Mouse (Mus musculus): Measurements from ENCODE around the gene Zbtb9. TPM values are rescaled to one million over a fixed set of nuclear protein-coding genes. Genes with fewer than 3 reads are reported as not detected.

Zbtb9 gene
- polyA plus RNA-seq (2012; rRNA removed; ENCODE audit: low replicate concordance): 11.9 and 20.7 TPM in 2 replicates

DNA sequence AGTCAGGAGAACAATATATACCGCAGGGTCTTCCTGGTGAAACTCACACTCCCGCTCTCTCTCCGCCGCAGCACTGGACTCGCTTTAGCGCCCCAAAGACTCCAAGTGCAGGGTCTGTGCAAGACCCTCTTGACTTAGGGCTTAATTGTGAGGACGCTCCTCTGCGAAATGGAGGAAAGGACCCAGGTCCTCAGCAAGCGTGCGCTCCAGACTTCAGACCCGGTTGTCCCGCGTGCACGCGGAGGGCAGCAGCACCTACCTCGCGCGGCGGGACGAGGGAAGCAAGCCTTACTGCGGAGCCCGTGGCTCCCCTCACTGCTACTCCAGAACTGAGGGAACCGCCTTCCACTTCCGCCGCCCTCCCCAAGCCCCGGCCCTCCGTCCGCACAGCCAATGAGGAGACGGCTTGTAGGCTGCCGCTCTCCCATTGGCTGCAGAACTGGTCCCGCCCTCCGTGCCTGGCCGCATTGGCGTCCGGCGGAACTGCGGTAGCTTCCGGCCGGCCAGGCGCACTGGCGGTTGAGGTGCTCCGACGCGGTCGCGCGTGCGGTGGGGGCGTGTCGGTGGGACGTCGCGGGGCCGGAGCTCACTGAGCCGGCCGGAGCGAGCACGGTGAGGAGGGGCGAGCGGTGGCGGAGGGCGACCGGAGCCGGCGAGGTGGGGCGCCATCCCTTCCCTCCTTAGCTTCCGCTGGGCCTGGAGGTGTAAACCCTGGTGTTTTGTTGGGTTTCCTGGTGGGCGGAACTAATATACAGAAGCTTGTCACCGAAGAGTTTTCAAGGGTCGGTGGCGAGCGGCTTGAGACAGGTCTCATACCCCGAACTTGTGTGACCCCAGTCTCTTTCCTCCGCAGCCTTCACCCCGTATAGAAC is at the start of gene Zbtb9:
Zbtb9 (plus strand) TSS at position 465 of the 872 bp plus-strand sequence.

DNA sequence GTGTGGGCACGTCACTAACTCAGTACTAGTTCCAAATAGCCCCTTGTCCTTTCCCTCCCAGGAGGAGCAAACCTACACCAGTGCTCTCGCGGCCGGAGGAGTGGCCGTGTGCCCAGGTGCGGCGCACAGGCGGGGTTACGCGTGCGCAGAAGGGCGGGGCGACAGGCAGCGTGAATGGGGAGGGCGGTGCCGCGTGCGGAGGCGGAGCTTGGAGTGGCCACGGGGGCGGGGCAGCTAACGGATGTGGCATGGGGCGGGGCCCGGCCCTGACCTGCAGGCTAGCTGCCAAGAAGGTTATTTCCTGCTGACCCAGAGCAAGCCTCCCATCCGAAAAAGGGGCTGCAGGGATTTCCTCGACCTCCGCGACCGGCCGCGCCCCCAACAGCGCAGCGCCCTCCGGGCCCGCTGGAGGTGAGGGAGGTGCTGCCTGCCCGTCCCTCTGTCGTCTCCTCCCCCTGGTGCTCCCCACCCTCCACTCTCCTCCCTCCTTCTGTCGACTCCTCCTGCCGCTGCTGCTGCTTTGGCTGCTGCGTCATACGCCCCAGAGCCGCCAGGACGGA is 40.0 kb upstream of the Zbtb9 start, which contains the start of gene Phf1:
Phf1 (plus strand) TSS at position 214 of the 560 bp plus-strand sequence.

DNA sequence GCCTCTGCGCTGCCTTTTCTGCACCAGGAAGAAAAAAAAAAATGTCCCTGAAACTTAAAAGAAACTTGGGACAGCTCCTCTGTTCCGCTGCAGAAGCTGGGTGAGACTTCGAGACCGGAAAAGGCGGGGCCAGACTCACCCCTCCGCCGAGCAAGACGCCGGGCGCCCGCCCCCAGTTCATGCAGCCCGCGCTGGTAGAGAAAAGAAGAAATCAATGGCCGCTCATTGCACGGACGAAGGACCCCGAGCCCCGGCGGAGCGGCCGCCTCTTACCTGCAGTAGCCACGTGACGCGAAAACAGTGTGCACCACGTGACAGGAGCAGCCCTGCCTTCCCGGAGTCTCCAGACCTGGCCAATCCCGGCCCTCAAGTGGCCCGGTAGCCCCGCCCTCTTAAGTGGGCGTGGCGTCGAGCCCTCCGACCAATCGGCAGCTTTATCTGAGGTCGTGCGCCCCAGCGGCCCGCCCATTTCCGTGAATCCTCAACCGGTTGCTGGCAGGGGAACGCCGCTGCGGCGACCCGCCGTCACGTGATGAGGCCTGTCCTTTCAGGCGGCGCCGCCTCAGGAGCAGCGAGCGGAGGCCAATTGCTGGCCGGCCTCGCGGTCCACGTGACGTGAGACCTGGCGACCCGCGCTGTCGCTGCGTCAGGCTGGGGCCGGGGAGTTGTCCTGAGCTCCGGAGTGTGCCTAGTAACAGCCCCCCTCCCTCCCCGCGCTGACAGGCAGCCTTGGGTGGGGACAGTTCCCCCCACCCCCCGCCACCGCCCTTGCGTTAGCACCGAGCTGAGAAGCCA is 33.6 kb upstream of the Zbtb9 start, which contains the start of gene Cuta:
Cuta (minus strand) TSS at position 392 of the 795 bp plus-strand sequence.

DNA sequence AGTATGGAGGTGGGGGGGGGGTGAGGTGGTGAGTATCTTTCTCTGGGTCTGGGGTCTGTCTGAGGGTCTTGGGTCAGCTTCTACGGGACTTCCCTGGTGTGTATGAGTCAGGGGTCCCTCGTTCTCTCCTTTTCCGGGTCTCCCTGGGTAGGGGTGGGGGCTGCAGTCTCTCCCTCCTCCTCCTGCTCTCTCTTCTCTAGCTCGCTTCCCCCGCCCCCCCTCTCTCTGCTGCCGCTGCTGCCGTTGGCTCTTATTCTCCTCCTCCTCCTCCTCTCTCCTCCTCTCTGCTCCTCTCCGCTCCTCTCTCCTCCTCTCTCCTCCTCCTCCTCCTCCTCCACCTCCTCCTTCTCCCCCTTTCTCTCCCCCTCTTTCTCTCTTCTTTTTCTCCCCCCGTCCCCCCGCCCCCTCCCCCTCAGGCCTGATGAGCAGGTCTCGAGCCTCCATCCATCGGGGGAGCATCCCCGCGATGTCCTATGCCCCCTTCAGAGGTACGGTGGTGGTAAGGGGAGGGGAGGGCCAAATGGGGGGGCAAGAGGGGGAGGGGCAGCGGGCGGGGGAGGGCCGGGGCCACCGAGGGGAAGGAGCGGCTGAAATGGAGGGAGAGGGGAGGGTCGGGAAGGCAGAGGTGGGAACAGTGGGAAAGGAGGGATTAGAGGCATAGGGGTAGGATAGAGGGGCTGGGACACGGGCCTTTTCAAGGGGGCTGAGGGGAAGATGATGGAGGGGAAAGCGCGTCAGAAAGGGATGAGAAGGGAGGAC is 31.8 kb upstream of the Zbtb9 start, which contains the start of gene Syngap1:
Syngap1 (plus strand) TSS at position 223 of the 759 bp plus-strand sequence.

DNA sequence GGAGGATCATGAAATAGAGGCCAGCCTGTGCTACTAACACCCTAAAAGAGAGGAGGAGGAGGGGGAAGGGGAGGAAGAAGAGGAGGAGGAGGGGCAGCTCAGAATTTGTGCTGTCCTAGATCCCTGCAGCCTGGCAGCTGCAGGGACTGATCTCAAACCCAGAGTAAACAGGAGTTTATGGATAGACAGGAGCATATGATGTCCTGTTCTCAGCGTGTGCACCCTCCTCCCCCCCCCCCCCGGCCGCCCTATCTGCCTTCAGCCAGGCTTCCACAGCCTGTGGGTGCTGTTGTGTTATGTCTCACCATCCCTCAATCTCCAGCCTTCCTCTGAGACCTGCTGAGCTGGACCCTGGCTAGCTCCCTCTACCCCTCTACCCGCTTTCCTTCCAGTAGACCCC is 55.9 kb downstream of the Zbtb9 start, which contains the start of gene Bak1:
Bak1 (minus strand) TSS at position 101 of the 400 bp plus-strand sequence.

DNA sequence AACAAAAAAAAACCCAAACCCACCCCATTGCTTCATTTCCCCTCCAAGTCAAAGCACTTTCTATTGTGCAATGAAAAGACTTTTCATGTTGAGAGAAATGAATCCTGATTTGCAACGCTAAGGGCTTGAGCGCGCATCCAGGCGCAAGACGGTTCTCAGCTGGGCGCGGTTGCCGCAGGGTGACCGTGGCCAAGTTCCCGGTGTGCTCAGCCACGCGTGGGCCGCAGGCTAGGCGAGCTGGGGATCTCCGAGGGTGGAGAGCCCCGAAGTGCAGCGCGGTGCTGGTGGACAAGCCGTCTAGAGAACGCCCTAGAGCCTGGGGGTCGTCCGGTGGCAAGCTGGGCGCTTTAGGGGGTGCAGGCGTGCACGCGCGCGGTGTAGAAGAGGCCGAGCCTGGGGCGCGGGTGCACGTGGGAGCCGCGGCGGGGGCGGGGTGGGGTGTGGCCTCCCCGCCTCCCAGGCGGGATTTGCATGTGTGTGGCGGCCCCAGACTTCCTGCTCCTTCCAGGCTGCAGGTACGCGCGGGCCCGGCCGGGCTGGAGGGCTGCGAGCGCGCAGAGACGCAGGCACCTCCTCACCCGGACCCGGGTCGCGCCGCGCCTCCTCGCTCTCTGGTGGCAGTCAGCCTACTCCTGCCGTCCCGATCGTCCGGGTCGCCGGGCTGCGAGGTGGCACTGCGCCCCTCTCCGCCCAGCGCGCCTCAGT is 84.0 kb downstream of the Zbtb9 start, which contains the start of gene Itpr3:
Itpr3 (plus strand) TSS at position 493 of the 705 bp plus-strand sequence.

Other genes starting within 250 kb of the Zbtb9 start
- gene Bnip1, start 192.1 kb upstream of the Zbtb9 start, polyA plus RNA-seq (2012; rRNA removed; ENCODE audit: low replicate concordance): 16.9 and 22.9 TPM in 2 replicates
- gene Nkx2-5, start 128.2 kb upstream of the Zbtb9 start, polyA plus RNA-seq (2012; rRNA removed; ENCODE audit: low replicate concordance): not detected in 2 replicates
- gene Kifc5b, start 56.1 kb upstream of the Zbtb9 start, polyA plus RNA-seq (2012; rRNA removed; ENCODE audit: low replicate concordance): 0.98 and 2.9 TPM in 2 replicates
- 67.9 and 147 TPM in 2 replicates for gene Phf1, start 40.1 kb upstream of the Zbtb9 start, polyA plus RNA-seq (2012; rRNA removed; ENCODE audit: low replicate concordance)
- gene Cuta, start 33.6 kb upstream of the Zbtb9 start, polyA plus RNA-seq (2012; rRNA removed; ENCODE audit: low replicate concordance): 162 and 300 TPM in 2 replicates
- gene Syngap1, start 31.9 kb upstream of the Zbtb9 start, polyA plus RNA-seq (2012; rRNA removed; ENCODE audit: low replicate concordance): 24.7 and 34.3 TPM in 2 replicates
- gene Bak1, start 55.8 kb downstream of the Zbtb9 start, polyA plus RNA-seq (2012; rRNA removed; ENCODE audit: low replicate concordance): 59.1 and 66.6 TPM in 2 replicates
- gene Itpr3, start 84.1 kb downstream of the Zbtb9 start, polyA plus RNA-seq (2012; rRNA removed; ENCODE audit: low replicate concordance): 14.7 and 32.4 TPM in 2 replicates
- gene Uqcc2, start 160.7 kb downstream of the Zbtb9 start, polyA plus RNA-seq (2012; rRNA removed; ENCODE audit: low replicate concordance): 119 and 149 TPM in 2 replicates
- gene Ip6k3, start 194.6 kb downstream of the Zbtb9 start, polyA plus RNA-seq (2012; rRNA removed; ENCODE audit: low replicate concordance): 1.2 and 5.4 TPM in 2 replicates
- 82.5 and 140 TPM in 2 replicates for gene Lemd2, start 231.3 kb downstream of the Zbtb9 start, polyA plus RNA-seq (2012; rRNA removed; ENCODE audit: low replicate concordance)